Mouse (Mus musculus): ENCODE measurements around the gene Gmnn.
"Not testable (repeated sequence)": the region's sequence is repeated elsewhere in the genome, so short reads cannot be mapped to it uniquely, and the experiment has no call there.

Gene Gmnn

GRCm38 (mm10) chr13:24761403-24762227 is at the start of gene Gmnn:
Gene Gmnn (minus strand): TSS chr13:24761923.
- peak; percentile 59 to 79 for DNase-seq (ENCODE audit: low spot score in 2 of 2)

- no peak for DNase-seq (ENCODE audit: low spot score in 2 of 2)
Measured at GRCm38 (mm10) chr13:24806079-24806478, 44.4 kb upstream of the Gmnn start.

GRCm38 (mm10) chr13:24803196-24803595 is 41.5 kb upstream of the Gmnn start:
- no peak for DNase-seq (ENCODE audit: low spot score in 2 of 2)

- peak in 1 of 2 experiments; percentile 11 for DNase-seq (ENCODE audit: low spot score in 2 of 2)
Measured at GRCm38 (mm10) chr13:24802131-24802691, 40.5 kb upstream of the Gmnn start.

- DNase-seq (ENCODE audit: low spot score in 2 of 2) = peak; percentile 14 to 26
Measured at GRCm38 (mm10) chr13:24801308-24801921, 39.7 kb upstream of the Gmnn start, which contains the start of gene BC005537. Gene BC005537 (plus strand): TSS chr13:24801657.

- DNase-seq (ENCODE audit: low spot score in 2 of 2) = peak; percentile 93 to 96
Measured at GRCm38 (mm10) chr13:24800674-24801307, 39.1 kb upstream of the Gmnn start.

GRCm38 (mm10) chr13:24799925-24800673 is 38.4 kb upstream of the Gmnn start:
- peak in 1 of 2 experiments; percentile 28 for DNase-seq (ENCODE audit: low spot score in 2 of 2)

- DNase-seq (ENCODE audit: low spot score in 2 of 2) = no peak
Measured at GRCm38 (mm10) chr13:24799378-24799777, 37.7 kb upstream of the Gmnn start.

- DNase-seq (ENCODE audit: low spot score in 2 of 2) = no peak
Measured at GRCm38 (mm10) chr13:24798686-24799085, 37.0 kb upstream of the Gmnn start.

- DNase-seq (ENCODE audit: low spot score in 2 of 2) = no peak
Measured at GRCm38 (mm10) chr13:24792411-24793045, 30.8 kb upstream of the Gmnn start.

- DNase-seq (ENCODE audit: low spot score in 2 of 2) = no peak
Measured at GRCm38 (mm10) chr13:24791349-24791748, 29.6 kb upstream of the Gmnn start.

GRCm38 (mm10) chr13:24787477-24787876 is 25.8 kb upstream of the Gmnn start:
- no peak for DNase-seq (ENCODE audit: low spot score in 2 of 2)

GRCm38 (mm10) chr13:24786014-24786490 is 24.3 kb upstream of the Gmnn start:
- DNase-seq (ENCODE audit: low spot score in 2 of 2) = peak in 1 of 2 experiments; percentile 29

GRCm38 (mm10) chr13:24781916-24782315 is 20.2 kb upstream of the Gmnn start:
- no peak for DNase-seq (ENCODE audit: low spot score in 2 of 2)

- DNase-seq (ENCODE audit: low spot score in 2 of 2) = no peak
Measured at GRCm38 (mm10) chr13:24778706-24779380, 17.1 kb upstream of the Gmnn start.

- DNase-seq (ENCODE audit: low spot score in 2 of 2) = no peak
Measured at GRCm38 (mm10) chr13:24778026-24778425, 16.3 kb upstream of the Gmnn start.

GRCm38 (mm10) chr13:24776146-24776844 is 14.6 kb upstream of the Gmnn start:
- DNase-seq (ENCODE audit: low spot score in 2 of 2) = peak in 1 of 2 experiments; percentile 23

- DNase-seq (ENCODE audit: low spot score in 2 of 2) = not testable (repeated sequence)
Measured at GRCm38 (mm10) chr13:24771482-24771881, 9.8 kb upstream of the Gmnn start.

GRCm38 (mm10) chr13:24767809-24768208 is 6.1 kb upstream of the Gmnn start:
- not testable (repeated sequence) for DNase-seq (ENCODE audit: low spot score in 2 of 2)
